Mouse (Mus musculus) left cerebral cortex, adult 2 months (tissue): ENCODE measurements around the gene Myo1g. TPM values are rescaled to one million over a fixed set of nuclear protein-coding genes. Genes with fewer than 3 reads are reported as not detected.

Experiments
- DNase-seq, 2 experiments: peaks; one replicate each; pipeline ENCODE4 v3.0.0; 2021 to 2022; ENCODE audit warnings: low spot score in 2 of 2, mixed read lengths in 1 of 2; ENCODE audit errors: extremely low spot score in 1 of 2
- H3K27ac ChIP-seq: fragments of 200-600 bp; 2 replicates; pipeline ENCODE4 v1.8.1; 2022
- H3K4me3 ChIP-seq: fragments of 200-600 bp; 2 replicates; pipeline ENCODE4 v1.8.1; 2022
- CTCF ChIP-seq: fragments of 200-600 bp; IDR thresholded peaks from 2 replicates; pipeline ENCODE4 v1.8.1; 2022; ENCODE audit warnings: antibody characterized with exemption, mild to moderate bottlenecking, moderate library complexity
- intact Hi-C: fragments of 180-260 bp; cut with DNase I; formaldehyde crosslinking; loops from one replicate; pipeline ENCODE4 v1.15.1; 2025
- microRNA-seq, 2 experiments: library from miRNA; unstranded; fragments of <30 nt; microRNA quantifications; one replicate each; pipeline ENCODE4 v1.2.0; 2021
- total RNA-seq, 2 experiments: library from RNA; stranded (reverse); gene quantifications; 2 replicates each; pipeline ENCODE4 v1.2.3; 2021

Gene Myo1g
- total RNA-seq, 2 experiments from 2014 or later = 0.40 to 0.48 TPM

DNA sequence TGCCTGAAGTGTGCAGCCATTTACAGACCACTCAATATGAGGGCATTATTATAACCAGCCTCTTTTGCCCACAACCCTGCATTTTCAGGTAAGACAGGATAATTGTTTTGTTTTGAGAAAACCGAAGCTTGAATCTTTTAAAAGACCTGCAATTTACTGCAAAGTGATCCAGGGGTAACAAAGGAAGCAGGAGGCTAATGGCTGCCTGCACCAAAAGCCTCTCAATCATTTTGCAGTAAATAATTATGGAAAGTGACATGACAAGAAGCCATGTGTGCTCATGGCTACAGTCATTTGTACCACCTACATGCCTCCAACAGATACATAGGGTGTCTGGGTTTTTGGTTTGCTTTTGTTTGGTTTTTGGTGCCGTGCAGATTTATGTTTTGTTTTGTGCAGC is 49.7 kb downstream of the Myo1g start:
- no peak for TF ChIP-seq CTCF
- Histone ChIP-seq H3K4me3 (peak overlapping the region; percentile 89), H3K27ac (no peak overlapping the region)
- DNase-seq = no peak
- intact Hi-C loops = loop anchor here (10.0 kb wide), 1 partner anchor 594 kb away; the partner anchor contains the start of gene Adcy1

DNA sequence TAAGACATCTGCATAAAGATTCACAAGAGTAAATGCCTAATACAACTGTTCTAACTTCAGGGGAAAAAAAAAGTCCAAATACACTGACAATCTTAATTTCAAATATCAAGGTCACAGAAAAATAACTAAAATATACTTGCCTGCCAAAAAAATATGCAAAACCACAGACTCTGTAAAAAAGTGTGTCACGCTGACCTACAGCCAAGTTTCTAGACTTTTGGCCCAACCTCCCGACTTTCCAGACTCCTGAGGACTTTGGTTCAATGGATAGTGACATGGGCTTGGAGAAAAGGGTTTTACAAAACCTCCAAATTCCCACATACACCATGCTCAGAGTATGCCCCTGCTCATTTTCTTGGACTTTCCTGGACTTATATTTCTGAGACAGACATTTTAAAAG is 52.2 kb downstream of the Myo1g start:
- DNase-seq = no peak
- Histone ChIP-seq H3K4me3 (no peak overlapping the region), H3K27ac (no peak overlapping the region)
- intact Hi-C loops = no loop called here
- TF ChIP-seq CTCF = no peak

DNA sequence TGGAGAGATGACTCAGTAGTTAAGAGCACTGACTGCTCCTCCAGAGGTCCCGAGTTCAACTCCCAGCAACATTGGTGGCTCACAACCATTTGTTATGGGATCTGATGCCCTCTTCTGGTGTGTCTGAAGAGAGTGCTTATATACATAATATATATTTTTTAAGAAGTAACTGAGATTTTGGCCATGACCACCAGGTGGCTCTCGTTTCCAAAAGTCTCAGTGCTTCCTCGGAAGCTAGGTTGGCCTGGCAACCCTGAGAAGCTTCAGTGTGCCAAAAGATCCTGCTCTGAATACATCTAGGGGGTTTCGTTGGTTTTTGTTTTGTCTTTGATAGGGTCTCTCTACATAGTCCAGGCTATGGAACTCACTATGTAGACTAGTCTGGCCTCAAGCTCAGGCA is 55.6 kb downstream of the Myo1g start:
- intact Hi-C loops = no loop called here
- peak; percentile 63 for TF ChIP-seq CTCF
- H3K4me3 ChIP-seq = no peak overlapping the region
- DNase-seq = peak; percentile 55 to 57
- H3K27ac ChIP-seq = no peak overlapping the region

DNA sequence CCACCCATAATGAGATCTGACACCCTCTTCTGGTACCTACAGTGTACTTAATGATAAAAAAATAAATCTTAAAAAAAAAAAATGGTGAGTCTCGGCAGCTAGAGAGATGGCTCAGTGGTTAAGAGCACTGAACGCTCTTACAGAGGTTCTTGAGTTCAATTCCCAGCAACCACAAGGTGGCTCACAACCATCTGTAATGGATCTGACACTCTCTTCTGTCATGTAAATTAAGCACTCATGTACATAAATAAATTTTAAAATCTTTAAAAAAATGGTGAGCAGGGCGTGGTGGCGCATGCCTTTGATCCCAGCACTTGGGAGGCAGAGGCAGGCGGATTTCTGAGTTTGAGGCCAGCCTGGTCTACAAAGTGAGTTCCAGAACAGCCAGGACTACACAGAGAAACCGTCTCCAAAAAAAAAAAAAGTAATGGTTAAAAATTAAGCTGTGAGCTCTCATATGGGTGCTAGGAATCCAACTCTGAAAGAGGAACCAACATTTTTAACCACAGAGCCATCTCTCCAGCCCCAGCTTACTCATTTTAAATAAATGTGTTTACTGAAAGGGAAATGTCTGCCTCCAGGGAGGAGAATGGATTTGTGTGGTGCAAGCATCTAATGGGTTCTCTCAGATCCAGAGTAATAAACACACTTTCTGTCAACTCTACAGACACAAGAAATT is 57.5 kb downstream of the Myo1g start:
- intact Hi-C loops = no loop called here
- no peak for DNase-seq
- H3K27ac ChIP-seq = no peak overlapping the region
- TF ChIP-seq CTCF = no peak
- no peak overlapping the region for H3K4me3 ChIP-seq

Small RNAs within 50 kb of the gene (microRNA-seq; reads per million reads assigned to microRNA genes)
- gene Gm22123 = 0 to 0.72 reads per million in 2 experiments

Other genes starting within 250 kb of the Myo1g start
- gene Tmed4, start 246.1 kb downstream of the Myo1g start, total RNA-seq = 100 to 1,000 TPM in 1 of 2 experiments, 10 to 100 TPM in 1; 96.2 to 102 TPM
- gene Ogdh, start 229.3 kb downstream of the Myo1g start, total RNA-seq = 100 to 1,000 TPM; 232 to 245 TPM
- gene Zmiz2, start 131.9 kb downstream of the Myo1g start, total RNA-seq = 100 to 1,000 TPM; 226 to 228 TPM
- gene Ppia, start 105.5 kb downstream of the Myo1g start, total RNA-seq = 1,000 to 10,000 TPM; 1,634 to 1,792 TPM
- gene H2afv, start 76.5 kb downstream of the Myo1g start, total RNA-seq = 10 to 100 TPM; 39.6 to 41.4 TPM
- 100 to 1,000 TPM; 279 to 284 TPM for gene Purb, start 45.0 kb downstream of the Myo1g start, total RNA-seq
- gene Ccm2, start 25.9 kb upstream of the Myo1g start, total RNA-seq = 10 to 100 TPM; 51.3 to 69.5 TPM
- gene Nacad, start 85.1 kb upstream of the Myo1g start, total RNA-seq = 10 to 100 TPM; 41.4 to 43.8 TPM
- gene Tbrg4, start 105.1 kb upstream of the Myo1g start, total RNA-seq = 10 to 100 TPM; 45.9 to 50.8 TPM
- gene Wap, start 117.7 kb upstream of the Myo1g start, total RNA-seq = not detected
- gene Ramp3, start 137.6 kb upstream of the Myo1g start, total RNA-seq = 10 to 100 TPM; 13.0 to 13.5 TPM